Mouse (Mus musculus): ENCODE data around the gene Csrp3. TPM values are rescaled to one million over a fixed set of nuclear protein-coding genes. Genes with fewer than 3 reads are reported as not detected.

Gene Csrp3
- total and polyA plus RNA-seq, 3 experiments = 781 to 2,301 (median 1,931) TPM

- 98% methylated on average over 3 of the region's 3 CpGs for WGBS
- H3K4me3 ChIP-seq = no peak overlapping the region
- no peaks in the 10 kb centered on the region for H3K79me2 ChIP-seq (replicated peaks; ENCODE audit: control insufficient read depth, insufficient read depth, low read length)
- intact Hi-C loops (cut with DNase I) = no loop called here
- no peak overlapping the region for H3K9ac ChIP-seq (ENCODE audit: low read depth, low read length)
- no peak for DNase-seq
- no peaks in the 10 kb centered on the region for H3K36me3 ChIP-seq (ENCODE audit: control insufficient read depth, insufficient read depth, low read length)
- no peak overlapping the region for H3K27ac ChIP-seq
- H3K4me1 ChIP-seq (ENCODE audit: control insufficient read depth, insufficient read depth, low read length) = no peaks in the 10 kb centered on the region
- no peak for TF ChIP-seq POLR2A (IDR thresholded peaks at IDR 0.05; ENCODE audit: insufficient read depth, low read depth, low read length)
- TF ChIP-seq CTCF (IDR thresholded peaks at IDR 0.05) = no peak
- no peak for TF ChIP-seq EP300 (IDR thresholded peaks at IDR 0.05; ENCODE audit: insufficient read depth, low read depth, low read length)
- no peaks in the 10 kb centered on the region for H3K27me3 ChIP-seq (ENCODE audit: control insufficient read depth, insufficient read depth, low read length)
Observed at GRCm38 (mm10) chr7:48855461-48855860, 7.6 kb upstream of the Csrp3 start.

DNA sequence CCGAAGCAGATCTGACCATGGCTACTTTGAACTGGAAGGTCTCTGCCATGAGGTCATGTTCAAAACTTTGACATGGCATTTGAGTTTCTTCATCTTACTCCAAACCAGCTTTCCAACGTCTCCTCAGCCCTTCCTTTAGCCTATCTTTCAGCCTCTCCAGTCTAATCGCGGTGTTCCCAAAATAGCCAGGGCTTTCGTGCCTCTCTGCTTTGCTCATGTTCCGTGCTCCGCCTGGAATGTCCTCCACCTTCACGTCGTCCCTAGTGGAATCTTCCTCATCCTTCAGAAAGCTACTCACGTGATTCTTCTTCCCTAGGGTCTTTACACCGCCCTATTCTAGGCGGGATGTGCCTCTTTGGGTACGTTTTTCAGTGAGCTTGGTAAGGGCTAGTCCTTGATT, 5.7 kb upstream of the Csrp3 start:
- no peaks in the 10 kb centered on the region for H3K27me3 ChIP-seq (ENCODE audit: control insufficient read depth, insufficient read depth, low read length)
- DNase-seq = peak in 1 of 2 experiments; percentile 45
- WGBS = 40% methylated on average over 13 of the region's 13 CpGs
- no peak overlapping the region for H3K9ac ChIP-seq (ENCODE audit: low read depth, low read length)
- H3K36me3 ChIP-seq (ENCODE audit: control insufficient read depth, insufficient read depth, low read length) = no peaks in the 10 kb centered on the region
- H3K4me1 ChIP-seq (ENCODE audit: control insufficient read depth, insufficient read depth, low read length) = no peaks in the 10 kb centered on the region
- TF ChIP-seq POLR2A (IDR thresholded peaks at IDR 0.05; ENCODE audit: insufficient read depth, low read depth, low read length) (no peak), EP300 (IDR thresholded peaks at IDR 0.05; ENCODE audit: insufficient read depth, low read depth, low read length) (0 out of 2 replicates have a peak, but pooled peaks have one; percentile 14), CTCF (IDR thresholded peaks at IDR 0.05) (no peak)
- intact Hi-C loops (cut with DNase I) = no loop called here
- no peak overlapping the region for H3K4me3 ChIP-seq
- H3K27ac ChIP-seq = peak overlapping the region; percentile 78
- H3K79me2 ChIP-seq (replicated peaks; ENCODE audit: control insufficient read depth, insufficient read depth, low read length) = no peaks in the 10 kb centered on the region

DNA sequence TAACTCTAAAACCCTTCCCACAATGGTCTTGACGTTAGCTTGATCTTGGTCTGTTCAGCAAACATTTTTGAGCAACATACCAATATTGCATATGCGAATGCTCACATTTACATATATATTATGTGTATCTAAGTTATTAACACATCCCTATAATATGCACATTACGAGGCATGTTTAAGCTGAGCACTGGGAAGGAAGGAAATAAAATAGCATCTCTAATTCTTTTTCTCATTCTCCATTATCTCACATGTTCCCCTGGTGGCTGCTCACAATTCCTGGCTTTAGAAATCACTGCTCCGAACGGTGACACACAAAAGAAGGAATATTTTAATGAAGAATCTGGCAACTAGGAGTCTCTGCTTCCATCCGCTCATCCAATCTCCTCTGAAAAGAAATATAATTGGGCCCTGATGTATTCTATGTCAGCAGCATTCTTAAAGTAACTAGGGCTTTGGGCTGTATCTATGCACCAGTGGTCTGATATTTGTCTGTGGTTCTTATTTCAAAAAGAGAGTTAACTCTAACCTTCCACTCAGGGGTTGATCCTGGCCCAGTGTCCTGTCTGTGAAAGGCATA, 3.8 kb upstream of the Csrp3 start:
- intact Hi-C loops (cut with DNase I) = no loop called here
- Histone ChIP-seq H3K79me2 (replicated peaks; ENCODE audit: control insufficient read depth, insufficient read depth, low read length) (no peaks in the 10 kb centered on the region), H3K27me3 (ENCODE audit: control insufficient read depth, insufficient read depth, low read length) (no peaks in the 10 kb centered on the region), H3K4me1 (ENCODE audit: control insufficient read depth, insufficient read depth, low read length) (no peaks in the 10 kb centered on the region), H3K27ac (no peak overlapping the region), H3K4me3 (no peak overlapping the region), H3K9ac (ENCODE audit: low read depth, low read length) (no peak overlapping the region), H3K36me3 (ENCODE audit: control insufficient read depth, insufficient read depth, low read length) (no peaks in the 10 kb centered on the region)
- WGBS = 78% methylated on average over 6 of the region's 6 CpGs
- TF ChIP-seq EP300 (IDR thresholded peaks at IDR 0.05; ENCODE audit: insufficient read depth, low read depth, low read length) (no peak), POLR2A (IDR thresholded peaks at IDR 0.05; ENCODE audit: insufficient read depth, low read depth, low read length) (no peak), CTCF (IDR thresholded peaks at IDR 0.05) (no peak)
- DNase-seq = no peak

DNA sequence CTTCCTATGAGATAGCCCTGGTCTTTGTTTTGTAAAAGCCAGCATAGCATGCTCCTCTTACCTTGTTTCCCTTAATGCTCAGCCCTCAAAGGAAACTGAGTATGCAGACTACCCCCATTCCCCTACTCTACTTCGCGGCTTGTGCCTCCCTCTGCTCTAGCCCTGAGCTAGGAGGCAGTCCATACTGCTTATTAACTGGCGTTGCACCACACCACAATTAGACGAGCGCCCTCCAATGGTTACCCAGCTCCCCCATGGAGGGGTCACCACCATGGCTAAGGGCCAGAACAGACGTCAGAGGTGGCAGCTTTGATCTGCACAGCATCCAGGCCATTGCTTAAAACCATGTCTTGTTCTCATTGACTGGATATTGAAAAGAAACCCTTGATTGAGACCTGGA, 1.1 kb downstream of the Csrp3 start:
- Histone ChIP-seq H3K79me2 (replicated peaks; ENCODE audit: control insufficient read depth, insufficient read depth, low read length) (no peaks in the 10 kb centered on the region), H3K4me3 (peak overlapping the region; percentile 50), H3K4me1 (ENCODE audit: control insufficient read depth, insufficient read depth, low read length) (no peaks in the 10 kb centered on the region), H3K27me3 (ENCODE audit: control insufficient read depth, insufficient read depth, low read length) (no peaks in the 10 kb centered on the region), H3K36me3 (ENCODE audit: control insufficient read depth, insufficient read depth, low read length) (peaks cover 4% of the 10 kb centered on the region), H3K9ac (ENCODE audit: low read depth, low read length) (peak overlapping the region; percentile 88), H3K27ac (peak overlapping the region; percentile 92)
- peak; percentile 50 to 51 for DNase-seq
- WGBS = 41% methylated on average over 6 of the region's 6 CpGs
- intact Hi-C loops (cut with DNase I) = loop anchor here (1.0 kb wide), 1 partner anchor 30 kb away; no protein-coding TSS in a partner anchor
- peak; percentile 61 for TF ChIP-seq CTCF (IDR thresholded peaks at IDR 0.05)
- TF ChIP-seq EP300 (IDR thresholded peaks at IDR 0.05; ENCODE audit: insufficient read depth, low read depth, low read length) = no peak
- TF ChIP-seq POLR2A (IDR thresholded peaks at IDR 0.05; ENCODE audit: insufficient read depth, low read depth, low read length) = peak; percentile 62; the same call in 1 of the 2 replicates

- Histone ChIP-seq H3K36me3 (ENCODE audit: control insufficient read depth, insufficient read depth, low read length) (peaks cover 8% of the 10 kb centered on the region), H3K27ac (peak overlapping the region; percentile 92), H3K4me3 (peak overlapping the region; percentile 50), H3K4me1 (ENCODE audit: control insufficient read depth, insufficient read depth, low read length) (no peaks in the 10 kb centered on the region), H3K27me3 (ENCODE audit: control insufficient read depth, insufficient read depth, low read length) (no peaks in the 10 kb centered on the region), H3K79me2 (replicated peaks; ENCODE audit: control insufficient read depth, insufficient read depth, low read length) (no peaks in the 10 kb centered on the region), H3K9ac (ENCODE audit: low read depth, low read length) (peak overlapping the region; percentile 46)
- intact Hi-C loops (cut with DNase I) = no loop called here
- 54% methylated on average over 12 of the region's 12 CpGs for WGBS
- no peak for DNase-seq
- peak; percentile 72; the same call in 1 of the 2 replicates for TF ChIP-seq EP300 (IDR thresholded peaks at IDR 0.05; ENCODE audit: insufficient read depth, low read depth, low read length)
- no peak for TF ChIP-seq CTCF (IDR thresholded peaks at IDR 0.05)
Observed at GRCm38 (mm10) chr7:48845213-48845973, 2.4 kb downstream of the Csrp3 start.

GRCm38 (mm10) chr7:48843541-48843940, 4.3 kb downstream of the Csrp3 start:
- no peak overlapping the region for H3K9ac ChIP-seq (ENCODE audit: low read depth, low read length)
- peak overlapping the region; percentile 13; the same call in 1 of the 2 replicates for H3K4me3 ChIP-seq
- no peak for DNase-seq
- intact Hi-C loops (cut with DNase I) = no loop called here
- WGBS = 64% methylated on average over 5 of the region's 5 CpGs
- peaks cover 24% of the 10 kb centered on the region for H3K36me3 ChIP-seq (ENCODE audit: control insufficient read depth, insufficient read depth, low read length)
- TF ChIP-seq CTCF (IDR thresholded peaks at IDR 0.05) (no peak), EP300 (IDR thresholded peaks at IDR 0.05; ENCODE audit: insufficient read depth, low read depth, low read length) (no peak), POLR2A (IDR thresholded peaks at IDR 0.05; ENCODE audit: insufficient read depth, low read depth, low read length) (no peak)
- H3K4me1 ChIP-seq (ENCODE audit: control insufficient read depth, insufficient read depth, low read length) = no peaks in the 10 kb centered on the region; the same call in 1 of the 2 replicates
- H3K27ac ChIP-seq = peak overlapping the region; percentile 92
- H3K79me2 ChIP-seq (replicated peaks; ENCODE audit: control insufficient read depth, insufficient read depth, low read length) = no peaks in the 10 kb centered on the region
- no peaks in the 10 kb centered on the region for H3K27me3 ChIP-seq (ENCODE audit: control insufficient read depth, insufficient read depth, low read length)

Data from heart, adult 2 months (tissue).